Mouse (Mus musculus) cortical plate, adult 2 months (tissue): ENCODE measurements around the gene Sct.

Source experiments
- CTCF ChIP-seq: fragments of 200-500 bp; IDR thresholded peaks from 2 replicates; pipeline ENCODE4 v1.5.1; 2011; ENCODE audit warnings: mild to moderate bottlenecking, control low read depth, low read length; ENCODE audit not compliant: insufficient read depth; ENCODE audit errors: extremely low read depth
- POLR2A ChIP-seq: fragments of 200-500 bp; IDR thresholded peaks from 2 replicates; pipeline ENCODE4 v1.6.1; 2011; ENCODE audit warnings: mild to moderate bottlenecking, low read length, control low read depth; ENCODE audit not compliant: insufficient read depth; ENCODE audit errors: extremely low read depth

DNA sequence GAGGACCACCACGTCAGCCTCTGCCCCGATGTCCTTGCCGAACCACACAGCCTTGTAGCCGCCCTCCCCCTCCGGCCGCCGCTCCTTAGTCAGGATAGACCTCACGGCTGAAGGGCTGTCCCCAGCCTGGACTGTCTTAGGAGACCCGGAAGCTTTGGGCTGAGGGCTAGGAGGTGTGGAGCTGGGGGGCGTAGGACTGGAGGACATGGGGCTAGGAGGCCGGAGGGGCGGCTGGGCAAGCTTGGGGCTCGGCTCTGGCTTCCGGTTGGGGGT lies 9.7 kb downstream of the Sct start:
- TF ChIP-seq POLR2A (no peak), CTCF (no peak)
